Mouse (Mus musculus) bone marrow, adult 2 months (tissue): ENCODE results near the gene Hebp1. TPM values are rescaled to one million over a fixed set of nuclear protein-coding genes. Genes with fewer than 3 reads are reported as not detected.

Source experiments
- H3K27ac ChIP-seq: fragments of 200-500 bp; 2 replicates; pipeline ENCODE4 v1.5.1; 2012; ENCODE audit warnings: low read depth, mild to moderate bottlenecking, control low read depth, inconsistent platforms, low read length; ENCODE audit not compliant: control insufficient read depth, poor library complexity, insufficient read depth
- H3K4me1 ChIP-seq: fragments of 200-500 bp; 2 replicates; pipeline ENCODE4 v1.6.1; 2011; ENCODE audit warnings: low read length; ENCODE audit not compliant: control insufficient read depth, insufficient read depth
- H3K4me3 ChIP-seq: fragments of 200-500 bp; replicated peaks from 2 replicates; pipeline ENCODE3; 2011; ENCODE audit warnings: mild to moderate bottlenecking, low read depth, low read length, control low read depth; ENCODE audit not compliant: control insufficient read depth
- CTCF ChIP-seq: fragments of 200-500 bp; IDR thresholded peaks from 2 replicates; pipeline ENCODE4 v1.5.1; 2011; ENCODE audit warnings: low read length, control low read depth; ENCODE audit not compliant: control insufficient read depth, insufficient read depth
- POLR2A ChIP-seq: fragments of 200-500 bp; IDR thresholded peaks from 2 replicates; pipeline ENCODE4 v1.6.1; 2011; ENCODE audit warnings: low read depth, mild to moderate bottlenecking, control low read depth, low read length, borderline replicate concordance; ENCODE audit not compliant: control insufficient read depth
- WGBS: fragments of 180-500 bp; shearing (Covaris S2); methylation state at CpG from one replicate; pipeline ENCODE4 v1.1.7; 2018; 5-methylcytosine and 5-hydroxymethylcytosine counted together
- polyA plus RNA-seq: library from polyadenylated mRNA; stranded (reverse); fragments of >200 nt; gene quantifications from 2 replicates; pipeline ENCODE4 v1.2.4, GENCODE M21; 2011; ENCODE audit warnings: low replicate concordance; ENCODE audit not compliant: missing spikeins, insufficient read depth, insufficient read length

Gene Hebp1
- polyA plus RNA-seq = 103 and 178 TPM in 2 replicates

DNA sequence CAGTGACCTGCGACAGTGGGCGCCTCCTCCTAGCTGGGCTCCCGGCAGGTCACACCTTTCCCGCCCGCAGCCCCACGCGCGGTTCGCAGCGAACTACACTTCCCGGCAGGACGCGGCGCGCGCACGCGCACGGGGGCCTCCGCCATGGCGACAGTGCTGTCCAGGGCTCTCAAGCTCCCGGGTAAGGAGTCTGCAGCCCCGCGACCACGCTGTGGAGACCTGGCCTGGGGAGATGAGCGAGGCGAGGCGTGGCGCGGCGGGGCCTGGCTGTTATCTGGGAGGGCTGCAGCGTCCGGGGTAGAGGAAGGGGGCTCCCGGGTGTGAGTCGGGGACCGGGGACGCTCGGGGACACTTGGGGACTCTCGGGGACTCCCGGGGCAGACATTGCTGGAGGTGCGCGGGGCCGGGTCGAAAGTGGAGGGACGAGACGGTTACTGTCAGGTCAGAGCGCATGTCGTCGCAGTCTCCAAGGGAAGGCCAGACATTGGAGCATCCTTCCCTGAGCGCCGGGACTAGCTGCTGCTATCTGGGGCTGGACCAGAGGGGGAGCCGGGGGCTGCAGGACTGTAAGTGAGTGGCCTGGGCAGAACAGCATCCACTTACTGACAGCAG lies at the start of gene Hebp1, which contains the start of gene Fam234b:
TSS of gene Hebp1 (minus strand) at position 102 of the 612 bp plus-strand sequence.
TSS of gene Fam234b (plus strand) at position 57 of the 612 bp plus-strand sequence.
- peak; percentile 73; the same call in 1 of the 2 replicates for TF ChIP-seq POLR2A
- no peak for TF ChIP-seq CTCF
- Histone ChIP-seq H3K27ac (peak within 1 kb of the TSS; percentile 86), H3K4me1 (no peaks in the 10 kb centered on the region), H3K4me3 (peak within 1 kb of the TSS; percentile 76)
- WGBS = under 1% methylated on average over 52 of the region's 52 CpGs

GRCm38 (mm10) chr6:135245586-135245985 lies 47.8 kb upstream of the Hebp1 start:
- TF ChIP-seq POLR2A (no peak), CTCF (no peak)
- 74% methylated on average over 8 of the region's 8 CpGs for WGBS

DNA sequence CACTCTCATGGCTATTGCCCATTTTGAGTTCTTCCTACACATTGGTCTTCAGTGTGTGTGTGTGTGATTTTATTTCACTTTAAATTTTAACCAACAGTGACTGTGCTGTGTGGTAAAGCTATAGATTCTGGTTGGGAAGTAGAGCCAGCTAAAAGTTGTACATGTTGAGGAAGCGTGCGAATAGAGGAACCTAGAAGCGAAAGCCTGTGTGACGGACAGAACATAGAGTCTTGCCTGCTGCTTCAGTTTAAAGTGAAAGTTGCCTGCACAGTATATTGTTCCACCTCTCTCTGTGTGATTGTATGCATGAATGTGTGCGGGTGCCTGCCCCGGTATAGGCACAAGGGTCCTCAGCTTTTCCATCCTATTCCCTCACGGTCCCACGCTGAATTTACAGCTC lies 42.5 kb upstream of the Hebp1 start:
- TF ChIP-seq CTCF (no peak), POLR2A (no peak)
- WGBS = 28% methylated on average over 8 of the region's 8 CpGs
- H3K27ac ChIP-seq = no peak overlapping the region
- peaks cover 2% of the 10 kb centered on the region; the same call in 1 of the 2 replicates for H3K4me1 ChIP-seq
- no peak overlapping the region for H3K4me3 ChIP-seq

More at GRCm38 (mm10) chr6:135245586-135245985, 47.8 kb upstream of the Hebp1 start:
- Histone ChIP-seq H3K27ac (no peak overlapping the region), H3K4me3 (no peak overlapping the region), H3K4me1 (no peaks in the 10 kb centered on the region)

DNA sequence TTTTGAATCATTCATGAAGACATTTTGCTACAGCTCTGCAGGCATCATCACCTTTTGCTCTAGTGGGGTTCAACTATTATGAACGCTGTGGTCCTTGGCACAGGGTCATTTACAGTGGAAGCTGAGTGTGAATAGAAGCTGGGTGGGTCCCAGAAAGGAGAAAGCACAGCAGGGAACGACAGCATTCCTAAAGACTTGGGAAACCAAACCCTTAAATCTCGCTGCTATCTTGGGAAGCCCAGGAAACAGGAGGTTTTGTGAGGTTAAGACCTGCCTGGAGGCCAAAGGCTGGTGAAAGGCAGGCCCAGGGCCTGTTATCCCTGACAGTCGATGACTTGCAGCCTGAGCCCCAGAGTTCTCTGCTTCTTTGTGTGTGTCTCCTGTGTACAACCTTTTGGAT lies 40.4 kb upstream of the Hebp1 start:
- Histone ChIP-seq H3K27ac (no peak overlapping the region), H3K4me1 (peaks cover 2% of the 10 kb centered on the region; the same call in 1 of the 2 replicates), H3K4me3 (no peak overlapping the region)
- 86% methylated on average over 4 of the region's 4 CpGs for WGBS
- TF ChIP-seq CTCF (no peak), POLR2A (no peak)

GRCm38 (mm10) chr6:135237326-135237725 lies 39.5 kb upstream of the Hebp1 start:
- Histone ChIP-seq H3K27ac (no peak overlapping the region), H3K4me1 (peaks cover 2% of the 10 kb centered on the region; the same call in 1 of the 2 replicates), H3K4me3 (no peak overlapping the region)
- WGBS = 10% methylated on average over 14 of the region's 14 CpGs
- TF ChIP-seq CTCF = no peak
- no peak for TF ChIP-seq POLR2A

DNA sequence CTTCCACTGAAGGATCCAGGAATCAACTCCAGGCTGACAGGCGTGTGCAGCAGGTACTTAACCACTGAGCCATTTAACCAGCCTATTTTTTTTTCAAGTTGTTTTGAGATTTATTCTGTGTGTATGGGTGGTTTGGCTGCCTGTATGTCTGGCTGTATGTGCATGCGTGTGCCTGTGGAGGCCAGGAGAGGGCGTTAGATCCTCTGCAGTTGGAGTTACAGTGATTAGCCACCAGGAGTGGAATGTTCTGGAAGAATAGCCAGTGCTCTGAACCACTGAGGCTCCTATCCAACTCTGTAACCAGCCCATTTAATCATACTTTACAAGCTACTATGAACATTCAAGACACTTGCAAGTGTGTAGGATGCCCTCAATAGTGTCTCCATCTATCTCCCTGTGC lies 38.8 kb upstream of the Hebp1 start:
- Histone ChIP-seq H3K27ac (no peak overlapping the region), H3K4me3 (no peak overlapping the region), H3K4me1 (peaks cover 2% of the 10 kb centered on the region; the same call in 1 of the 2 replicates)
- TF ChIP-seq POLR2A = no peak
- TF ChIP-seq CTCF = 0 out of 2 replicates have a peak, but pooled peaks have one; percentile 10
- WGBS = 81% methylated on average over 3 of the region's 3 CpGs

DNA sequence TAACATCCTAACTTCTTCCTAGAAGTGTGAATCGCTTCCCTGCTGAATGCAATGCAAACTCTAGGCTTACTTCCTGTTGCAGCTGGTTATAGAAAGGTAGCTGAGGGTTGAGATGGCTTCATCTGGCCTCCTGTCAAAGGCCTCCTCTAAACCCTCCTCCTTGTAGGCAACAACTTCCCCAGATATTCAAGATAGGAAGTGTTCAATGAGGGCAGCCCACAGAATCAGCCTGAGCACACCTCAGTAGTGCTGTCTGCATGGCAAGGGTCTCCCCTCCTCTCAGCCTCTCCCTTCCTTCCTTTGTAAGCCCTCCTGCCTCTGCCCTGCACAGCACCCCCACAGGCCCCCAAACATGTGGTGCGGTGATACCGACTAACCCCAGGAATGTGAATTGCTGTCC lies 37.9 kb upstream of the Hebp1 start:
- Histone ChIP-seq H3K4me3 (no peak overlapping the region), H3K4me1 (peaks cover 2% of the 10 kb centered on the region; the same call in 1 of the 2 replicates), H3K27ac (no peak overlapping the region)
- 55% methylated on average over 3 of the region's 3 CpGs for WGBS
- TF ChIP-seq POLR2A = no peak
- TF ChIP-seq CTCF = no peak

DNA sequence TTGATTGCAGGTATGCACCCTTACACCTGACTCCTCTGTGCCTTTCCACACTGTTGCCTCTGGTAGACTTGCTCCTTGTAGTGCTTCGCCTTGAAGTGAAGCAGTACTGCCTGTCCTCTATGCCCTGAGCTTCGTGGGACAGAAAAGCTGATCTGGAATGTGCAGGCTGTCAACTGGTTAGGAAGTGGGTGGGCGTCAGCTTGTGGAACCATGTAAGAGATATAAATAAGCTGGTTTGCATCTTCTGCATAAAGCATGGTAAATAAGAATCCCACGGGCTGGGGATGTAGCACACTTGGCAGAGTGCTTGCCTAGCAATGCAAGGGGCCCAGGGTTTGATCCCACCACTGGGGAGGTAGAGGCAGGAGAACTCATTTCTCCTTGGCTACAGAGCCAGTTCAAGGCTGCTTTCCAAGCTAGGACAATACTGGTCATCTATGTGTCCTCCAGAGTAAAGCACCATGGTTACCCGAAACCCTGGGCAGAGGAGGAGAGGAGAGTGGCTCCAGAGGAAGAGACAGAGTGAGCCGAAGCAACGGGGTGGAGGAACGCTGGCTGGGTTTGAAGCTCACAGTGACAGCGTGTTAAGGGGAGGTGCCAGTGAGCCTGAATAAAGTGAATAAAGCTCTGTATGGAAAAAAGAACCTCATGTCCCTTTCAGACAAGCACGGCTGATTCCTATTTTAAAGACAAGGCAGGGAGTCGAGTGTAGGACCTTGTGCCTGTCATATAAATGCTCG lies 34.8 kb upstream of the Hebp1 start:
- WGBS = 90% methylated on average over 12 of the region's 12 CpGs
- TF ChIP-seq CTCF (no peak), POLR2A (no peak)
- Histone ChIP-seq H3K27ac (no peak overlapping the region), H3K4me3 (no peak overlapping the region), H3K4me1 (peaks cover 6% of the 10 kb centered on the region)
